Mouse (Mus musculus) C2C12 (cell line): ENCODE data around the gene Wdfy3.

Experiments
- CEBPB ChIP-seq: IDR thresholded peaks from one replicate; pipeline ENCODE4 v1.6.1; 2011; ENCODE audit warnings: low read depth, mild to moderate bottlenecking, control low read depth, moderate library complexity
- CTCF ChIP-seq: IDR thresholded peaks from one replicate; pipeline ENCODE4 v1.5.1; 2011; ENCODE audit not compliant: control insufficient read depth, insufficient read depth, insufficient read length
- MAX ChIP-seq: IDR thresholded peaks from one replicate; pipeline ENCODE4 v1.6.1; 2011; ENCODE audit warnings: mild to moderate bottlenecking, control low read depth
- USF1 ChIP-seq: IDR thresholded peaks from one replicate; pipeline ENCODE4 v1.6.1; 2011; ENCODE audit warnings: low read depth, mild to moderate bottlenecking, control low read depth, moderate library complexity

GRCm38 (mm10) chr5:101990298-101990845 lies 79.3 kb downstream of the Wdfy3 start:
- TF ChIP-seq CTCF (no peak), USF1 (no peak), CEBPB (no peak), MAX (no peak)
